Mouse (Mus musculus): Measurements from ENCODE around the gene Ccdc188. TPM values are rescaled to one million over a fixed set of nuclear protein-coding genes. Genes with fewer than 3 reads are reported as not detected.

Ccdc188 gene
- total RNA-seq, 1 experiment: not detected

GRCm38 (mm10) chr16:18181398-18181797, 36.3 kb upstream of the Ccdc188 start:
- Histone ChIP-seq H3K9me3 (ENCODE audit: control insufficient read depth, insufficient read depth, low read depth, low read length) (no peaks in the 10 kb centered on the region), H3K4me3 (ENCODE audit: insufficient read depth in 1 of 2, low read depth in 1 of 2, low read length in 2 of 2, poor library complexity in 1 of 2, severe bottlenecking in 1 of 2) (no peak overlapping the region), H3K4me1 (ENCODE audit: control insufficient read depth in 2 of 2, insufficient read depth in 2 of 2, low read length in 2 of 2, poor library complexity in 1 of 2) (no peaks in the 10 kb centered on the region), H3K36me3 (ENCODE audit: control insufficient read depth, insufficient read depth, low read length, poor library complexity, severe bottlenecking) (no peaks in the 10 kb centered on the region), H3K27ac (ENCODE audit: insufficient read depth, low read depth, low read length, poor library complexity, severe bottlenecking) (no peak overlapping the region), H3K9ac (ENCODE audit: insufficient read depth, low read depth, low read length, poor library complexity, severe bottlenecking) (no peak overlapping the region)
- in situ Hi-C loops (cut with MboI; ENCODE audit: low sequenced_read_pairs in 2 of 2, unreplicated experiment in 2 of 2): no loop called here
- DNase-seq (ENCODE audit: low read depth, low spot score): no peak
- no peak for TF ChIP-seq MAFK (IDR thresholded peaks at IDR 0.05; ENCODE audit: insufficient read depth, low read depth, low read length)
- no peak for TF ChIP-seq ZC3H11A (IDR thresholded peaks at IDR 0.05; ENCODE audit: borderline replicate concordance, low read depth, low read length)
- no peak for TF ChIP-seq ZNF384 (IDR thresholded peaks at IDR 0.05; ENCODE audit: low read depth, low read length)
- TF ChIP-seq HCFC1 (IDR thresholded peaks at IDR 0.05; ENCODE audit: borderline replicate concordance, insufficient read depth, low read length): no peak
- TF ChIP-seq CHD2 (IDR thresholded peaks at IDR 0.05; ENCODE audit: low read depth, low read length): no peak

GRCm38 (mm10) chr16:18182766-18183165, 34.9 kb upstream of the Ccdc188 start:
- Histone ChIP-seq H3K9ac (ENCODE audit: insufficient read depth, low read depth, low read length, poor library complexity, severe bottlenecking) (no peak overlapping the region), H3K9me3 (ENCODE audit: control insufficient read depth, insufficient read depth, low read depth, low read length) (no peaks in the 10 kb centered on the region), H3K27ac (ENCODE audit: insufficient read depth, low read depth, low read length, poor library complexity, severe bottlenecking) (no peak overlapping the region), H3K4me3 (ENCODE audit: insufficient read depth in 1 of 2, low read depth in 1 of 2, low read length in 2 of 2, poor library complexity in 1 of 2, severe bottlenecking in 1 of 2) (no peak overlapping the region), H3K36me3 (ENCODE audit: control insufficient read depth, insufficient read depth, low read length, poor library complexity, severe bottlenecking) (no peaks in the 10 kb centered on the region), H3K4me1 (ENCODE audit: control insufficient read depth in 2 of 2, insufficient read depth in 2 of 2, low read length in 2 of 2, poor library complexity in 1 of 2) (no peaks in the 10 kb centered on the region)
- TF ChIP-seq MAFK (IDR thresholded peaks at IDR 0.05; ENCODE audit: insufficient read depth, low read depth, low read length): no peak
- TF ChIP-seq ZNF384 (IDR thresholded peaks at IDR 0.05; ENCODE audit: low read depth, low read length): no peak
- no peak for TF ChIP-seq HCFC1 (IDR thresholded peaks at IDR 0.05; ENCODE audit: borderline replicate concordance, insufficient read depth, low read length)
- in situ Hi-C loops (cut with MboI; ENCODE audit: low sequenced_read_pairs in 2 of 2, unreplicated experiment in 2 of 2): no loop called here
- no peak for DNase-seq (ENCODE audit: low read depth, low spot score)

GRCm38 (mm10) chr16:18185715-18186449, 31.8 kb upstream of the Ccdc188 start:
- TF ChIP-seq MAFK (IDR thresholded peaks at IDR 0.05; ENCODE audit: insufficient read depth, low read depth, low read length) (no peak), CHD2 (IDR thresholded peaks at IDR 0.05; ENCODE audit: low read depth, low read length) (no peak), HCFC1 (IDR thresholded peaks at IDR 0.05; ENCODE audit: borderline replicate concordance, insufficient read depth, low read length) (no peak), ZNF384 (IDR thresholded peaks at IDR 0.05; ENCODE audit: low read depth, low read length) (no peak), ZC3H11A (IDR thresholded peaks at IDR 0.05; ENCODE audit: borderline replicate concordance, low read depth, low read length) (no peak)
- H3K9ac ChIP-seq (ENCODE audit: insufficient read depth, low read depth, low read length, poor library complexity, severe bottlenecking): no peak overlapping the region
- H3K27ac ChIP-seq (ENCODE audit: insufficient read depth, low read depth, low read length, poor library complexity, severe bottlenecking): no peak overlapping the region
- DNase-seq (ENCODE audit: low read depth, low spot score): no peak
- no peaks in the 10 kb centered on the region for H3K4me1 ChIP-seq (ENCODE audit: control insufficient read depth in 2 of 2, insufficient read depth in 2 of 2, low read length in 2 of 2, poor library complexity in 1 of 2)
- in situ Hi-C loops (cut with MboI; ENCODE audit: low sequenced_read_pairs in 2 of 2, unreplicated experiment in 2 of 2): no loop called here
- H3K9me3 ChIP-seq (ENCODE audit: control insufficient read depth, insufficient read depth, low read depth, low read length): no peaks in the 10 kb centered on the region
- no peak overlapping the region for H3K4me3 ChIP-seq (ENCODE audit: insufficient read depth in 1 of 2, low read depth in 1 of 2, low read length in 2 of 2, poor library complexity in 1 of 2, severe bottlenecking in 1 of 2)
- no peaks in the 10 kb centered on the region for H3K36me3 ChIP-seq (ENCODE audit: control insufficient read depth, insufficient read depth, low read length, poor library complexity, severe bottlenecking)

- DNase-seq (ENCODE audit: low read depth, low spot score): no peak
- Histone ChIP-seq H3K4me1 (ENCODE audit: control insufficient read depth in 2 of 2, insufficient read depth in 2 of 2, low read length in 2 of 2, poor library complexity in 1 of 2) (no peaks in the 10 kb centered on the region), H3K27ac (ENCODE audit: insufficient read depth, low read depth, low read length, poor library complexity, severe bottlenecking) (no peak overlapping the region), H3K4me3 (ENCODE audit: insufficient read depth in 1 of 2, low read depth in 1 of 2, low read length in 2 of 2, poor library complexity in 1 of 2, severe bottlenecking in 1 of 2) (no peak overlapping the region), H3K9me3 (ENCODE audit: control insufficient read depth, insufficient read depth, low read depth, low read length) (no peaks in the 10 kb centered on the region), H3K9ac (ENCODE audit: insufficient read depth, low read depth, low read length, poor library complexity, severe bottlenecking) (no peak overlapping the region), H3K36me3 (ENCODE audit: control insufficient read depth, insufficient read depth, low read length, poor library complexity, severe bottlenecking) (no peaks in the 10 kb centered on the region)
- in situ Hi-C loops (cut with MboI; ENCODE audit: low sequenced_read_pairs in 2 of 2, unreplicated experiment in 2 of 2): no loop called here
- TF ChIP-seq HCFC1 (IDR thresholded peaks at IDR 0.05; ENCODE audit: borderline replicate concordance, insufficient read depth, low read length) (no peak), ZNF384 (IDR thresholded peaks at IDR 0.05; ENCODE audit: low read depth, low read length) (no peak), ZC3H11A (IDR thresholded peaks at IDR 0.05; ENCODE audit: borderline replicate concordance, low read depth, low read length) (no peak), CHD2 (IDR thresholded peaks at IDR 0.05; ENCODE audit: low read depth, low read length) (no peak), MAFK (IDR thresholded peaks at IDR 0.05; ENCODE audit: insufficient read depth, low read depth, low read length) (no peak)
Measured at GRCm38 (mm10) chr16:18186798-18187197, 30.9 kb upstream of the Ccdc188 start.
